Mouse (Mus musculus) stomach, embryonic 15.5 days (tissue): ENCODE results near the gene Olfr553. TPM values are rescaled to one million over a fixed set of nuclear protein-coding genes. Genes with fewer than 3 reads are reported as not detected.

Experiments used
- ATAC-seq: fragments of 200-750 bp; cut with Nextera tagmentation; 2 replicates; pipeline ENCODE4 v1.8.0; 2017; ENCODE audit warnings: low read depth, moderate number of reproducible peaks, moderate TSS enrichment; ENCODE audit not compliant: insufficient read depth, low FRiP score
- H3K27ac ChIP-seq: fragments of 300-500 bp; sonication (generic); 2 replicates; pipeline ENCODE4 v1.5.1; 2015; ENCODE audit warnings: mild to moderate bottlenecking, inconsistent platforms
- H3K27me3 ChIP-seq: fragments of 300-500 bp; sonication (generic); replicated peaks from 2 replicates; pipeline ENCODE4 v1.6.1; 2015; ENCODE audit warnings: inconsistent platforms
- H3K36me3 ChIP-seq: fragments of 300-500 bp; sonication (generic); 2 replicates; pipeline ENCODE4 v1.6.1; 2015; ENCODE audit warnings: inconsistent platforms
- H3K4me1 ChIP-seq: fragments of 300-500 bp; sonication (generic); 2 replicates; pipeline ENCODE4 v1.6.1; 2015; ENCODE audit warnings: inconsistent platforms
- H3K4me2 ChIP-seq: fragments of 300-500 bp; sonication (generic); 2 replicates; pipeline ENCODE4 v1.6.1; 2015; ENCODE audit warnings: mild to moderate bottlenecking, inconsistent platforms
- H3K4me3 ChIP-seq: fragments of 300-500 bp; sonication (generic); replicated peaks from 2 replicates; pipeline ENCODE4 v1.5.1; 2015; ENCODE audit warnings: inconsistent platforms
- H3K9ac ChIP-seq: fragments of 300-500 bp; sonication (generic); 2 replicates; pipeline ENCODE4 v1.6.1; 2015; ENCODE audit warnings: inconsistent platforms
- H3K9me3 ChIP-seq: fragments of 300-500 bp; sonication (generic); 2 replicates; pipeline ENCODE4 v1.6.1; 2016; ENCODE audit warnings: inconsistent platforms
- WGBS: fragments of 180-500 bp; shearing (Covaris S2); methylation state at CpG from one replicate; pipeline ENCODE4 v1.1.7; 2015; 5-methylcytosine and 5-hydroxymethylcytosine counted together
- polyA plus RNA-seq: library from polyadenylated mRNA; unstranded; fragments of >200 nt; fragmentation: Nextera tagmentation; extraction: Ambion mirVana; gene quantifications from 2 replicates; pipeline ENCODE4 v1.2.1, GENCODE M21; 2015

Olfr553 gene
- polyA plus RNA-seq, 1 experiment from 2014 or later = not detected

GRCm38 (mm10) chr7:102573174-102573830 is 44.7 kb downstream of the Olfr553 start:
- 68% methylated on average over 3 of the region's 3 CpGs for WGBS
- H3K9me3 ChIP-seq = no peaks in the 10 kb centered on the region
- H3K27ac ChIP-seq = no peak overlapping the region
- H3K4me1 ChIP-seq = no peaks in the 10 kb centered on the region
- no peak overlapping the region for H3K9ac ChIP-seq
- no peak overlapping the region for H3K4me2 ChIP-seq
- ATAC-seq = no peak
- H3K4me3 ChIP-seq = no peak overlapping the region
- H3K27me3 ChIP-seq = no peaks in the 10 kb centered on the region
- no peaks in the 10 kb centered on the region for H3K36me3 ChIP-seq

DNA sequence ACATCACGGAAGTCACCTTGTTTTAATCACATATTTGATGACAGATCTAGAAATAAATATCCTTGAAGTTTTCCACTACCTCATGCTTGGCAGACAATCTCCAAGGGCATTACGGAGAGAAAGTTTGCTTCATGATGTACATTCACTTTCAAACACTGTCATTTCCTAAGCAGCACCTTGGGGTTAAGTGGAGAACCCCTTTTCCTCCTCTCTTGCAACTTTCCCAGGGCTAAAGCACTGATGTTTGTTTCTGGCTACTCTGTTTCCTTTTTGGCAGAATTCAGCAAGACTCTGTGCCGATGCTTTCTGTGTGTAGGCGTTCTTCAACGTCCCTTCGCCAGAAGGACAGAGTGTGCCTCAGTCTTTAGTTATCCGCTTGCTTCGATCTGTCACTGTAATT is 46.9 kb downstream of the Olfr553 start, which contains the start of gene Olfr550:
Gene Olfr550, plus strand, starts transcription at position 301 of the 400 bp plus-strand sequence.
- Histone ChIP-seq H3K9me3 (no peaks in the 10 kb centered on the region), H3K27me3 (no peaks in the 10 kb centered on the region), H3K4me3 (no peak within 1 kb of the TSS), H3K9ac (no peak within 1 kb of the TSS), H3K4me1 (no peaks in the 10 kb centered on the region), H3K36me3 (no peaks in the 10 kb centered on the region), H3K4me2 (no peak within 1 kb of the TSS), H3K27ac (no peak within 1 kb of the TSS)
- no peak for ATAC-seq
- WGBS = 85% methylated on average over 8 of the region's 8 CpGs

DNA sequence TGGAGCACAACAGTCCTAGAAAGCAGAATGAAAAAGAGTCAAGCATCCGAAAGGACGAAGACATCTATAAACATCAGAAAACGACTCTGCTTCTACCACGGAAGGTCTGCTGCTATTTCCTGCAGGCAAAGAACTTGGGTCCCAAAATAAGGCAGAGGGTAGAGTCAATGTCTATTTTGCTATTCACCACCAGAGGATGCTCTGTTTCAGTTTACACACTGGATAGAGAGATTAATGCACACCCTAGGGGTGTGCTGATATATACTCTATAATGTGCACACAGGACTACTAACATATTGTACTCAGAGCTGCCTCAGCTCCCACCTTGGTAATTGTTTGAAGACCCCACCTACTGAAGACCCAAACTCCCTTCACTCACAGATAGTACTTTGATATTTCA is 51.8 kb downstream of the Olfr553 start:
- H3K27me3 ChIP-seq = no peaks in the 10 kb centered on the region
- H3K9ac ChIP-seq = no peak overlapping the region
- H3K4me3 ChIP-seq = no peak overlapping the region
- H3K27ac ChIP-seq = no peak overlapping the region
- H3K36me3 ChIP-seq = no peaks in the 10 kb centered on the region
- no peaks in the 10 kb centered on the region for H3K9me3 ChIP-seq
- no peak for ATAC-seq
- no peaks in the 10 kb centered on the region; the same call in 1 of the 2 replicates for H3K4me1 ChIP-seq
- no peak overlapping the region for H3K4me2 ChIP-seq
- 86% methylated on average over 4 of the region's 4 CpGs for WGBS

GRCm38 (mm10) chr7:102564999-102565997 is 52.7 kb downstream of the Olfr553 start, which contains the start of gene Trim21:
Gene Trim21 (minus strand): TSS chr7:102565486.
- WGBS = 12% methylated on average over 10 of the region's 10 CpGs

More at GRCm38 (mm10) chr7:102564999-102565997, 52.7 kb downstream of the Olfr553 start, which contains the start of gene Trim21:
- Histone ChIP-seq H3K27me3 (no peaks in the 10 kb centered on the region), H3K4me1 (no peaks in the 10 kb centered on the region; the same call in 1 of the 2 replicates), H3K9ac (peak within 1 kb of the TSS; percentile 42; the same call in 1 of the 2 replicates), H3K4me2 (peak within 1 kb of the TSS; percentile 60), H3K4me3 (peak within 1 kb of the TSS; percentile 58), H3K9me3 (no peaks in the 10 kb centered on the region), H3K27ac (no peak within 1 kb of the TSS), H3K36me3 (no peaks in the 10 kb centered on the region)
- peak; percentile 99 for ATAC-seq

Other genes with a start within 250 kb of the Olfr553 start
- gene Rrm1, start 176.5 kb downstream of the Olfr553 start, polyA plus RNA-seq = 133 and 138 TPM in 2 replicates
- gene Olfr543, start 136.5 kb downstream of the Olfr553 start, polyA plus RNA-seq = 0.41 and 0.53 TPM in 2 replicates
- gene Olfr544, start 129.9 kb downstream of the Olfr553 start, polyA plus RNA-seq = 0.04 TPM in 2 replicates
- gene Olfr545, start 118.6 kb downstream of the Olfr553 start, polyA plus RNA-seq = not detected in 2 replicates
- gene Olfr547, start 83.5 kb downstream of the Olfr553 start, polyA plus RNA-seq = not detected in 2 replicates
- gene Olfr548-ps1, start 77.3 kb downstream of the Olfr553 start, polyA plus RNA-seq = not detected in 2 replicates
- gene Olfr549, start 68.3 kb downstream of the Olfr553 start, polyA plus RNA-seq = not detected in 2 replicates
- 0.49 and 1.1 TPM in 2 replicates for gene Trim21, start 52.7 kb downstream of the Olfr553 start, polyA plus RNA-seq
- not detected in 2 replicates for gene Olfr550, start 46.8 kb downstream of the Olfr553 start, polyA plus RNA-seq
- gene Olfr551, start 26.3 kb downstream of the Olfr553 start, polyA plus RNA-seq = not detected in 2 replicates
- gene Olfr552, start 20.4 kb downstream of the Olfr553 start, polyA plus RNA-seq = not detected in 2 replicates
- not detected in 2 replicates for gene Olfr554, start 20.2 kb upstream of the Olfr553 start, polyA plus RNA-seq
- not detected in 2 replicates for gene Olfr555, start 40.6 kb upstream of the Olfr553 start, polyA plus RNA-seq
- gene Olfr556, start 46.7 kb upstream of the Olfr553 start, polyA plus RNA-seq = not detected in 2 replicates
- gene Trim68, start 69.1 kb upstream of the Olfr553 start, polyA plus RNA-seq = 12.8 and 13.6 TPM in 2 replicates
- not detected in 2 replicates for gene Olfr557, start 77.7 kb upstream of the Olfr553 start, polyA plus RNA-seq
- 0.18 and 0.30 TPM in 2 replicates for gene Olfr558, start 84.0 kb upstream of the Olfr553 start, polyA plus RNA-seq
- gene Olfr33, start 100.9 kb upstream of the Olfr553 start, polyA plus RNA-seq = not detected in 2 replicates
- not detected in 2 replicates for gene Olfr559, start 109.3 kb upstream of the Olfr553 start, polyA plus RNA-seq
- not detected in 2 replicates for gene Olfr560, start 141.1 kb upstream of the Olfr553 start, polyA plus RNA-seq
- 0.28 and 0.44 TPM in 2 replicates for gene Olfr78, start 141.3 kb upstream of the Olfr553 start, polyA plus RNA-seq
- not detected in 2 replicates for gene Olfr561, start 153.0 kb upstream of the Olfr553 start, polyA plus RNA-seq
- not detected in 2 replicates for gene Olfr564, start 185.3 kb upstream of the Olfr553 start, polyA plus RNA-seq
- not detected in 2 replicates for gene Olfr566, start 240.5 kb upstream of the Olfr553 start, polyA plus RNA-seq